Mouse (Mus musculus): ENCODE data around the gene Snx21. TPM values are rescaled to one million over a fixed set of nuclear protein-coding genes. Genes with fewer than 3 reads are reported as not detected.

The Snx21 gene
- polyA plus RNA-seq, 1 experiment from 2014 or later: 20.5 TPM

DNA sequence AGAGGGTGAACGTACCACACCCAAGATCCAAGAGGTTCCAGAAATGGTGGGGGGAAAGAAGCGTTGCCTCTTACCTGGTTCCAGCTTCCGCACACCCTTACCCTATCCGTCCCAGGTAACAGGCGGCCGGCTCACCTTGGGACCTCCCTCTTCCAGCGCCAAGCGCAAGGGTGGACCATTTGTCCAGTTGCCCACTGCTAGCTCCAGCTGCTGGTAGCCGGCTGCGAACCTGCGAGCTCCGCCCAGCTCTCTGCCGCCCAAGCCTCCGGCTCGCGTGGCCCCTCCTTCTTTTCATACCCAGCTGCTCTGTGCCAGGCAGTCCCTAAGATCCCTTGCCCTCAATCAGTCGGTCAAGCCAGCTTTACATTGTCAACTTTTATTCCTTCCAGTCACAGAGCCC lies 8.8 kb upstream of the Snx21 start:
- Histone ChIP-seq H3K27ac (ENCODE audit: low read depth) (no peak overlapping the region), H3K4me1 (replicated peaks; ENCODE audit: control insufficient read depth, insufficient read depth, low read length) (peaks cover 5% of the 10 kb centered on the region; the same call in 1 of the 2 replicates), H3K4me3 (ENCODE audit: low read depth, low read length) (no peak overlapping the region), H3K9ac (ENCODE audit: low read length) (no peak overlapping the region), H3K27me3 (replicated peaks; ENCODE audit: control insufficient read depth, insufficient read depth, low read length) (no peaks in the 10 kb centered on the region), H3K9me3 (ENCODE audit: control insufficient read depth, low read length) (no peaks in the 10 kb centered on the region), H3K36me3 (ENCODE audit: control insufficient read depth, insufficient read depth, low read length) (peaks cover 14% of the 10 kb centered on the region), H3K4me2 (ENCODE audit: low read length) (no peak overlapping the region)
- 64% methylated on average over 17 of the region's 17 CpGs for WGBS
- DNase-seq (ENCODE audit: low spot score) (no peak), ATAC-seq (replicated peaks; ENCODE audit: low FRiP score, low TSS enrichment, low read depth) (no peak)

DNA sequence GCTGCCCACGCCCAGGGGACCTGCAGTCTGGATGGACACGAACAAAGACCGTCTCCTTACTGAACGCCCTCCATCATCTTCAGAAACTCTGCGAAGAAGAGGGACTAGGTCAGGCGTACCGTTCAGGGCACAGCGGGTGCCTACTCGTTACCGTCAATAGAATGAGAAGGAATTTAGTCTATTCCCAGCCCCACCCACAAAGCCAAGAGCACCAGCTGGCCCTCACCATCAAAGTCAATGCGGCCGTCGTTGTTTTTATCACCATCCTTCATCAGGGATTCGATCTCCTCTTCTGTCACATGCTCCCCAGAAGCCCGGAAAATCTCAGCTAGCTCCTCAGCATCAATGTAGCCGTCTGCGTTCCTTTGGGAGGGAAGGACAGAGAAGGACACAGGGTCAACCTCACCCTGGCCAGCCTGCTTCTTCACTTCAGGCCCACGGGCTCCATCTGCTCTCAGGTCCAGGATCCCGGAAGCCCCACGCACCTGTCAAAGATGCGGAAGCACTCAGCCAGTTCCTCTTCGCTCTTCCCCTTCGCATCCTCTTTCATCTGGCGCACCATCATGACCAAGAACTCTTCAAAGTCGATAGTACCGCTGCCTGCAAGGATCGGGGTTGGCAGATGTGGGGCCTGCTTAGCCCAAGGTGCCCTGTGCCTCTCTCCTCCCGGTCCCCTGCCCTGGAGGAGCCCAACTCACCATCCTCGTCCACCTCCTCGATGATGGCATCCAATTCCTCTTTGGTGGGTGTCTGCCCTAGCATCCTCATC lies 8.2 kb upstream of the Snx21 start:
- H3K4me2 ChIP-seq (ENCODE audit: low read length): no peak overlapping the region
- H3K36me3 ChIP-seq (ENCODE audit: control insufficient read depth, insufficient read depth, low read length): peaks cover 7% of the 10 kb centered on the region
- 84% methylated on average over 30 of the region's 30 CpGs for WGBS
- H3K27me3 ChIP-seq (replicated peaks; ENCODE audit: control insufficient read depth, insufficient read depth, low read length): no peaks in the 10 kb centered on the region
- H3K27ac ChIP-seq (ENCODE audit: low read depth): no peak overlapping the region
- no peaks in the 10 kb centered on the region for H3K9me3 ChIP-seq (ENCODE audit: control insufficient read depth, low read length)
- H3K4me1 ChIP-seq (replicated peaks; ENCODE audit: control insufficient read depth, insufficient read depth, low read length): no peaks in the 10 kb centered on the region
- ATAC-seq (replicated peaks; ENCODE audit: low FRiP score, low TSS enrichment, low read depth) (no peak), DNase-seq (ENCODE audit: low spot score) (no peak)
- no peak overlapping the region for H3K9ac ChIP-seq (ENCODE audit: low read length)
- H3K4me3 ChIP-seq (ENCODE audit: low read depth, low read length): no peak overlapping the region

- Histone ChIP-seq H3K27me3 (replicated peaks; ENCODE audit: control insufficient read depth, insufficient read depth, low read length) (no peaks in the 10 kb centered on the region), H3K9ac (ENCODE audit: low read length) (no peak overlapping the region), H3K4me1 (replicated peaks; ENCODE audit: control insufficient read depth, insufficient read depth, low read length) (no peaks in the 10 kb centered on the region), H3K4me3 (ENCODE audit: low read depth, low read length) (no peak overlapping the region), H3K36me3 (ENCODE audit: control insufficient read depth, insufficient read depth, low read length) (peaks cover 2% of the 10 kb centered on the region; the same call in 1 of the 2 replicates), H3K4me2 (ENCODE audit: low read length) (no peak overlapping the region), H3K27ac (ENCODE audit: low read depth) (no peak overlapping the region), H3K9me3 (ENCODE audit: control insufficient read depth, low read length) (no peaks in the 10 kb centered on the region)
- ATAC-seq (replicated peaks; ENCODE audit: low FRiP score, low TSS enrichment, low read depth) (no peak), DNase-seq (ENCODE audit: low spot score) (no peak)
- 90% methylated on average over 11 of the region's 11 CpGs for WGBS
Observed at GRCm38 (mm10) chr2:164778015-164778287, 7.7 kb upstream of the Snx21 start.

GRCm38 (mm10) chr2:164778809-164779208 lies 6.8 kb upstream of the Snx21 start:
- Histone ChIP-seq H3K4me3 (ENCODE audit: low read depth, low read length) (no peak overlapping the region), H3K9ac (ENCODE audit: low read length) (no peak overlapping the region), H3K36me3 (ENCODE audit: control insufficient read depth, insufficient read depth, low read length) (no peaks in the 10 kb centered on the region), H3K27ac (ENCODE audit: low read depth) (no peak overlapping the region), H3K27me3 (replicated peaks; ENCODE audit: control insufficient read depth, insufficient read depth, low read length) (no peaks in the 10 kb centered on the region), H3K4me2 (ENCODE audit: low read length) (no peak overlapping the region), H3K9me3 (ENCODE audit: control insufficient read depth, low read length) (no peaks in the 10 kb centered on the region), H3K4me1 (replicated peaks; ENCODE audit: control insufficient read depth, insufficient read depth, low read length) (no peaks in the 10 kb centered on the region)
- ATAC-seq (replicated peaks; ENCODE audit: low FRiP score, low TSS enrichment, low read depth) (no peak), DNase-seq (ENCODE audit: low spot score) (no peak)
- 87% methylated on average over 7 of the region's 7 CpGs for WGBS

- Histone ChIP-seq H3K36me3 (ENCODE audit: control insufficient read depth, insufficient read depth, low read length) (no peaks in the 10 kb centered on the region), H3K4me1 (replicated peaks; ENCODE audit: control insufficient read depth, insufficient read depth, low read length) (peaks cover 2% of the 10 kb centered on the region), H3K4me3 (ENCODE audit: low read depth, low read length) (no peak within 1 kb of the TSS), H3K9ac (ENCODE audit: low read length) (no peak within 1 kb of the TSS), H3K27me3 (replicated peaks; ENCODE audit: control insufficient read depth, insufficient read depth, low read length) (no peaks in the 10 kb centered on the region), H3K9me3 (ENCODE audit: control insufficient read depth, low read length) (no peaks in the 10 kb centered on the region), H3K4me2 (ENCODE audit: low read length) (no peak within 1 kb of the TSS), H3K27ac (ENCODE audit: low read depth) (no peak within 1 kb of the TSS)
- ATAC-seq (replicated peaks; ENCODE audit: low FRiP score, low TSS enrichment, low read depth) (no peak), DNase-seq (ENCODE audit: low spot score) (no peak)
- WGBS: 66% methylated on average over 8 of the region's 8 CpGs
Observed at GRCm38 (mm10) chr2:164779481-164780086, 6.0 kb upstream of the Snx21 start, which contains the start of gene Tnnc2. Gene Tnnc2 (minus strand): TSS chr2:164779967.

GRCm38 (mm10) chr2:164781876-164782275 lies 3.7 kb upstream of the Snx21 start:
- no peaks in the 10 kb centered on the region for H3K9me3 ChIP-seq (ENCODE audit: control insufficient read depth, low read length)
- no peaks in the 10 kb centered on the region for H3K27me3 ChIP-seq (replicated peaks; ENCODE audit: control insufficient read depth, insufficient read depth, low read length)
- no peak overlapping the region for H3K4me3 ChIP-seq (ENCODE audit: low read depth, low read length)
- no peaks in the 10 kb centered on the region for H3K36me3 ChIP-seq (ENCODE audit: control insufficient read depth, insufficient read depth, low read length)
- WGBS: 70% methylated on average over 4 of the region's 4 CpGs
- ATAC-seq (replicated peaks; ENCODE audit: low FRiP score, low TSS enrichment, low read depth): no peak
- H3K27ac ChIP-seq (ENCODE audit: low read depth): no peak overlapping the region
- H3K4me2 ChIP-seq (ENCODE audit: low read length): no peak overlapping the region
- DNase-seq (ENCODE audit: low spot score): no peak
- H3K9ac ChIP-seq (ENCODE audit: low read length): no peak overlapping the region
- peaks cover 10% of the 10 kb centered on the region for H3K4me1 ChIP-seq (replicated peaks; ENCODE audit: control insufficient read depth, insufficient read depth, low read length)

GRCm38 (mm10) chr2:164783926-164784581 lies 1.6 kb upstream of the Snx21 start:
- DNase-seq (ENCODE audit: low spot score) (no peak), ATAC-seq (replicated peaks; ENCODE audit: low FRiP score, low TSS enrichment, low read depth) (no peak)
- Histone ChIP-seq H3K27me3 (replicated peaks; ENCODE audit: control insufficient read depth, insufficient read depth, low read length) (no peaks in the 10 kb centered on the region), H3K27ac (ENCODE audit: low read depth) (no peak overlapping the region), H3K4me3 (ENCODE audit: low read depth, low read length) (no peak overlapping the region), H3K9me3 (ENCODE audit: control insufficient read depth, low read length) (no peaks in the 10 kb centered on the region), H3K4me2 (ENCODE audit: low read length) (no peak overlapping the region), H3K9ac (ENCODE audit: low read length) (no peak overlapping the region), H3K4me1 (replicated peaks; ENCODE audit: control insufficient read depth, insufficient read depth, low read length) (peaks cover 13% of the 10 kb centered on the region), H3K36me3 (ENCODE audit: control insufficient read depth, insufficient read depth, low read length) (peaks cover 3% of the 10 kb centered on the region; the same call in 1 of the 2 replicates)
- WGBS: 73% methylated on average over 7 of the region's 7 CpGs

- peak overlapping the region; percentile 81 for H3K4me2 ChIP-seq (ENCODE audit: low read length)
- H3K4me1 ChIP-seq (replicated peaks; ENCODE audit: control insufficient read depth, insufficient read depth, low read length): peaks cover 13% of the 10 kb centered on the region
- WGBS: 4% methylated on average over 7 of the region's 7 CpGs
- H3K9ac ChIP-seq (ENCODE audit: low read length): peak overlapping the region; percentile 69
- no peaks in the 10 kb centered on the region for H3K9me3 ChIP-seq (ENCODE audit: control insufficient read depth, low read length)
- peaks cover 8% of the 10 kb centered on the region for H3K36me3 ChIP-seq (ENCODE audit: control insufficient read depth, insufficient read depth, low read length)
- DNase-seq (ENCODE audit: low spot score) (no peak), ATAC-seq (replicated peaks; ENCODE audit: low FRiP score, low TSS enrichment, low read depth) (no peak)
- H3K27me3 ChIP-seq (replicated peaks; ENCODE audit: control insufficient read depth, insufficient read depth, low read length): no peaks in the 10 kb centered on the region
- peak overlapping the region; percentile 87 for H3K27ac ChIP-seq (ENCODE audit: low read depth)
- H3K4me3 ChIP-seq (ENCODE audit: low read depth, low read length): peak overlapping the region; percentile 70
Observed at GRCm38 (mm10) chr2:164784869-164785420, 678 bp upstream of the Snx21 start.
